Mouse (Mus musculus) hindlimb bud, embryonic 11.5 days (tissue): Measurements from ENCODE around the gene Armc7.
A peak's percentile ranks its signal among the peaks of the same experiment; 100 is the strongest.
"Not testable (repeated sequence)": the region's sequence is repeated elsewhere in the genome, so short reads cannot be mapped to it uniquely, and the experiment has no call there.

Experiments used
- DNase-seq: peaks from one replicate; pipeline ENCODE4 v3.0.0-alpha.2; 2012; ENCODE audit warnings: low read depth, low spot score; ENCODE audit errors: extremely low spot score

Gene Armc7

DNA sequence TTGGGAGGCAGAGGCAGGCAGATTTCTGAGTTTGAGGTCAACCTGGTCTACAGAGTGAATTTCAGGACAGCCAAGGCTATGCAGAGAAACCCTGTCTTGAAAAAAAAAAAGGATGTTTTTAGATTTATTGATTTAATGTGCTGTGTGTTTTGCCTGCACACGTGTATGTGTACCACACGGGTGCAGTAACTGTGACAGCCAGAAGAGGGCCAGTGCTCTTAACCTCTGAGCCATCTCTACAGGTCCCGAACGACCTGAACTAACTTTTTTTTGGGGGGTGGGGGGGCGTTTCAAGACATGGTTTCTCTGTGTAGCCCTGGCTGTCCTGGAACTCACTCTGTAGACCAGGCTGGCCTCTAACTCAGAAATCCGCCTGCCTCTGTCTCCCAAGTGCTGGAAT, 20.6 kb upstream of the Armc7 start:
- DNase-seq = not testable (repeated sequence)

DNA sequence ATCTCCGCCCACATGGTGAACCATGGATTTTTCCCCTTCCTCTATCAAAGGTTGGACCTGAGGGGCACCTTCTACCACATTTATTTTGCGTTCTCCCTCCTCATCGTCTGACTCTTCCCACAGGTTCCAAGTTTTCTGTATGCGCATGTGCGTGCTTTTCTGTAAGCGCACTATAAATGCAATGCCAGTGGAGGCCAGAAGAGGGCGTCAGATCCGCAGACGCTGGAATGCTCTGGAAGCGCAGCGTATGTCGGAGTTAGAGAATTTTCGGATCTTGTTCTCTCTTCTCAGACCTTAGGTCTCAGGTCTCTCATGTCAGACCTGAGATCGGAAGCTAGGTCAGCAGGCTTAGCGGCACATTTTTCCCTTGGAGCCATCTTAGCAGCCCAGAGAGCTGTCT, 19.8 kb upstream of the Armc7 start:
- DNase-seq = no peak

DNA sequence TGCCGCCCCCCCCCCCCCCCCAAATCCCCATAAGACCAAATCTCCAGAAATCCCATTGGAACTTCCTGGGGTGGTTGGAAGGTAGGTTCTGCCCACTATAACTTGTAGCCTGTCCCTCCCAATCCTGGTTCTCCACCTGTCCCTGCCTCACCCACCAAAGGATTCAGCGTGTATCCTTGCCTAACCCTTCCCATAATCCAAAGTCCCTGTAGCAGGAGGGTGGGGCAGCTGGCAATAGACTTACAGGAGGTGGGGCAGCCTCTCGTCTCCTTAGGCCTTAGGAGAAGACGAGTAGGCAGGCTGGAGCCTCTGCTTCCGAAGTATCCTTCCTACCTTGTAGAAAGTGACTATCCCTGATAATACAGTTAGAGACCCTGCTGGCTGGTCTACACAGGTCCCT, 19.3 kb upstream of the Armc7 start:
- no peak for DNase-seq

DNA sequence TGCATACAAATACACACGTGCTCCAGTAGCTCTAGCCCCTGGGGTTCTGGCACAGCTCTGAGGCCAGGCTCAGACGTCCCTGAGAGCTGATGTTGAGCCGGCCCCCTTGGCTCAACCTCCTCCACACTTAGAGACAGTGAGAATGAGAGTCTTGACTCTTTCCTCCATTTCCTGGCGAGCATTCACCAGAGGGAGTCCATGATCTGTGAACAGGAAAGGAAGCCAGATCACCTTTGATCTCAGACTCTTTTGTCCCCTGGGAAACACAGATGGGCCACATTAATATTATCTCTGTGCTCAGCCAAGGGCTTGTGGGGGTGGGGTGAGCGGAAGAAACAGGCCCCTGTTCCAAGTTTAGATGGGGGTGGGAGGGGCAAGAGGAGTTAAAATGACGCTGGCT, 18.1 kb upstream of the Armc7 start:
- no peak for DNase-seq

DNA sequence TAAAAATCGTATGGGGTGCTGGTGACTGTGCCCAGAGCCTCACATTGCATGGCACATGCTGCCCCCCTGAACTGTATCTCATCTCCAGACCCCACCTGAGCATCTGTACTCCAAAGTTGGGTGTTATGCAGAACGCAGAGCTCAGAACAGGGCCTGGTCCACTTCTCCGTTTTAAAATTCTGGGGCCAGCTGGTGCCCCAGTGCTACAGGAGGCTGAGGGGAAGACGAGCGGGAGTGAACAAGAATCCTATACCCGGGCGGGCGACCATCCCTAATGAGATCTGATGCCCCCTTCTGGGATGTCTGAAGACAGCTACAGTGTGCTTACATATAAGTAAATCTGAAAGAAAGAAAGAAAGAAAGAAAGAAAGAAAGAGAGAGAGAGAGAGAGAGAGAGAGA, 14.5 kb upstream of the Armc7 start:
- DNase-seq = no peak

DNA sequence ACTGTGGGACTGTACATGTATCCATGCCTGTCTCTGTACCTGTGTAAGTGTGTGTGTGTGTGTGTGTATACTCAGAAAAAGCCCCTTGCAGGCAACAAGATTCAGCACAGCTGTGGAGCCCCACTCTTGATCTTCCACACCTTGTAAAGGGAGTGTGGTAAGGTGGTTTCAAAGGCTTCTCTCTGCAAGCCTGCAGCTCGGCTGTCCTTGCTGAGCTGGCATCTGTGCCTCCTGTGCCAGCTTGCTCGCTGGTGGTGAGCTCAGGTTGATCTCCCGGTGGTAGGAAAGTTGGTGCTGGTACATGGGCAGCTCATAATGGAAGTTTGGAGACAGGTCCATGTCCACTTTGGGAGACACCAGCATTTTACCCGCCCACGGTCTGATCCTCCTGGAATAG, 13.6 kb upstream of the Armc7 start:
- no peak for DNase-seq

DNA sequence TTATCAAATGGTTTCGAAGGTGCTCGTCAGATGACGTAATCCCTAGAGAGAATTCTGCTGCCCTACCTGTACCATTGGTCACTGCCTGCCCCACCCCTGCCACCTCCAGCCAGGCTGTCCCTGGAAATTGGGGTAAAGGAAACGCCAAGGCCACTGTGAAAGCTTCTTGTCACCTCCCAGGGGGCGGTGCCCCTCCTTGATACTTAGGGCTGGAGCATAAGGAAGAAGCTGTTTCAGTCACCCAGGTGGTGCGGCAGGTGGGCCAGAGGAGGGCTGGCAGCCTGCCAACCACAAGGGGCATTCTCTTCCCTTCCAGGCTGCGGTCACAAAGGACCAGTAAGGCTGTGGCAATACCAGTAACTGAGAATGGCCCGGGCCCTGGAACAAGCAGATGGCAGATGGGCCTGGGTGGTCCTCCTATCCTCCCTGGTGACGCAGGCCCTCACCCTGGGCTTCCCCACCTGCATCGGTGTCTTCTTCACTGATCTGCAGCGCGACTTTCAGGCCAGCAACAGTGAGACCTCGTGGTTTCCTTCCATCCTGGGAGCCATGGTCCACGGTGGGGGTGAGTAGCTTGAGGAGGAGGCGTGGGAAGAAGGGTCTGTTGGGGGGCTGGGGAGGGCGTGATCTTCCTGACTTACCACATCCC, 13.1 kb upstream of the Armc7 start, which contains the start of gene Slc16a5:
TSS of gene Slc16a5 (plus strand) at position 232 of the 649 bp plus-strand sequence.
- DNase-seq = no peak

GRCm38 (mm10) chr11:115463397-115463796, 12.1 kb upstream of the Armc7 start:
- no peak for DNase-seq

- DNase-seq = no peak
Observed at GRCm38 (mm10) chr11:115464851-115465250, 10.6 kb upstream of the Armc7 start.

DNA sequence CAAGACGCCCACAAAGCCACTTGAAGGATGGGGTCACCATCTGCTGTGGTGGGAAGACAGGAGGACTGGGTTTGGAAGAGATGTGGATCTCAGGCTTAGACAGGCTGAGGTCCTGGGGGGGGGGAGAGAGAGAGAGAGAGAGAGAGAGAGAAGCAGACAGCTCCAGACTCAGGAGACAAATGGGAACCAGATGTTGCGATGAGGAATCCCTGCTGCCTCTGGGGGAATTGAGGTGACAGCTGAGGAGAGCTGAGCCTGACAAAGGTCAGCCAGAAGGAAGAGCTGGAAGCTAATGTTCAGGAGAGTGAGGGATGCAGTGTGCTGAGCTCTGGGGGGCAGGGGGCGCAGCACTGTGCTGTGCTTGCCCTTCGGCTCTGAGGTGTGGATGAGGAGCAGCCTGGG, 8.2 kb upstream of the Armc7 start:
- no peak for DNase-seq

GRCm38 (mm10) chr11:115472183-115472582, 3.3 kb upstream of the Armc7 start:
- DNase-seq = no peak

DNA sequence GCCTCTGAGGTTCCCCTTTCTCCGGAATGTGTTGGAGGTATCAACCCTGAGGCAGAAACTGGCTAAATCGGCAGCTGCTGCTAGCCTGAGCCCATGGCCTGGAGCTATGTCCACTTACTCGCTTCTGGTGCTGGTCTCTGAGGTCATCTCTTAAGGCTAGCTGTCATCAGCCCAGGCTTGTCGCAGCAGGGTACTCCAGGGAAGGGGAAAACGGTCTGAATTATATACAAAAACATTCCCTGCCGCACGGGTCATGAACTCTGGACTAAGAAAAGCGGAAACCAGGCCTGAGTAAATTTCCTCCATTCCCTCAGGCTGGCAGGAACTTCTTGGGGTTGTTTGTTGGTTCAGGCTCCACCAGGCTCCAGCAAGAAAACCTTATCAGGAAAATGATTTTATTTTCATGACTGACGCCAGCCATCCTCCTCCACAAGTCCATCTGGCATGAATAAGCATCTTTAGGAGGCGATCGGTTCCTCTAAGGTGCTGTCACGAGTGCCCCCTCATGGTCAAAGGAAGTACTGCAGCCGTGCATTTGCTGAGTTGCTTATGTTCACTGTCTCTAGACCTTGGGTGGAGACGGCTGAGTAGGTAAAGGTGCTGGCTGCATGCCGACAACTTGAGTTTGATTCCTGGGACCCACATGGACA, 1.7 kb upstream of the Armc7 start:
- DNase-seq = peak; percentile 95

GRCm38 (mm10) chr11:115475758-115476237, 331 bp downstream of the Armc7 start:
- no peak for DNase-seq

- DNase-seq = not testable (repeated sequence)
Observed at GRCm38 (mm10) chr11:115476630-115477029, 1.2 kb downstream of the Armc7 start.

GRCm38 (mm10) chr11:115477388-115477787, 1.9 kb downstream of the Armc7 start:
- DNase-seq = not testable (repeated sequence)

DNA sequence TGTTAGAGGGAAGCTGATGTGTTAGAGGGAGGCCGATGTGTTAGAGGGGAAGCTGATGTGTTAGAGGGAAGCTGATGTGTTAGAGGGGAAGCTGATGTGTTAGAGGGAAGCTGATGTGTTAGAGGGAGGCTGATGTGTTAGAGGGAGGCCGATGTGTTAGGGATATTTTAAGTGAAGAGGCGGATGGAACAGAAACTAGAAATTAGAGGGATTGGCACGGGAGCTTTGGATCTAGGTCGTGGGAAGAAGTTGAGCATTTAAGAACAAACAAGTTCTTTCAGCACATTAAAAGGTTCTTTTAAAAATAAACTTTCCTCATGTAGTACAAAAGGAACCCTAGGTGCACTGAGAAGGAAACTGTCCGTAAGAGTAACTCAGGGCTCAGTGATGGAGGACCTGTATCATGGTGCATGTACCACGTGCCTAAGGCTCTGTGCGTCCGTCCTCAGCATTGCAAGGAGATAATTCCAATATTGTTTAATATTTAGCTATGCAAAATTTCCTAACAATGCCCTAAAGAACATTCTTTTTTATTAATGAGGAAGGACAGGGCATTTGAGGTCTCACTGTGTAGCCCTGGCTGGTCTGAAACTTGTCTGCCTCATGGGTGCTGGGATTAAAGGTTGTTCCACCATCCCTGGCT, 3.0 kb downstream of the Armc7 start:
- DNase-seq = no peak

DNA sequence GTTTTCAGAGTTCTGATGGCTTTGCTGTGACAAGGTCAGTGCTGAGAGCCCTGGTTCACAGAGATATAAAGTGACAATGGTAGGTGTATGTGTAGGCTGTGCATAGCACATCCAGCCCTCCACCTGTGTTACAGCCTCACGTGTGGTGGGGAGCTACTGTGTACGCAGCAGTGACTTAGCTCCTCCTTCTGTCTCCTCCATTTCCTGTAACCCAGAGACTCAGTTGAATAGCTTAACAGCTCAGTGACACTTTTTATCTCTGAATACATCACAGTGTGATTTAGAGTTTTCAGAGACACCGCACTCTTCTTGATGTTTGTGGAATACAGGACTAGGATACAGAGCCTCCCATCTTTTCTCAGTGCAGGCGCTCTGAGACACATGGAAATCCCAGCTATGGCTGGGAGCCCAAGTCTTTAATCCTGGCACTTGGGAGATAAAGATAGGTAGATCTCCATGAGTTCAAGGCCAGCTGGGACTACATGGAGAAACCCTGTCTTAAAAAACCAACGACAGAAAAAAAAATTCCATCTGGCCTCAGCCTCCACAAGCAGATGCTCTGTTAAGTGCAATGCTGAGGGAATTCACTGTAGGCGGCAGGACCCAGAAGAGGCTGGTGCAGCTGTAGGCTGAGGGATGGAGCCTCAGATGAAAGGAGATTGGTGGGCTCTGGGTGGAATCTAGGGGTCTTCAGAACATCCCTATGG, 6.2 kb downstream of the Armc7 start:
- DNase-seq = no peak

- no peak for DNase-seq
Observed at GRCm38 (mm10) chr11:115483278-115483677, 7.8 kb downstream of the Armc7 start.

DNA sequence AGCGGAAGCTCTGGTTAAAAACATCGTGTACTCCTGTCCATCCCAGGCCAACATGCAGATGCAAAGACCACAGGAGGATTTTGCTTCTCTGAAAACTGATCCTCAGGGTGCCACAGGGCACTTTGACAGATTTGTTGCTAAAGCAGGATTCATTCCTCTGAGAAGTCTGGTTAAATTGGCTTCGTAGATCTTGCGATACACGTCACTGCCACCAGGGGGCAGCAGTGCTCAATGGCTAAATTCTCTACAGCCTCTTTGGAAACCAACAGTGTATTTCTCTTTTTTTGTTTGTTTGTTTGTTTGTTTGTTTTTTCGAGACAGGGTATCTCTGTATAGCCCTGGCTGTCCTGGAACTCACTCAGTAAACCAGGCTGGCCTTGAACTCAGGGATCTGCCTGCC, 8.3 kb downstream of the Armc7 start:
- peak; percentile 50 for DNase-seq

GRCm38 (mm10) chr11:115485155-115485554, 9.7 kb downstream of the Armc7 start:
- no peak for DNase-seq

- no peak for DNase-seq
Observed at GRCm38 (mm10) chr11:115488551-115489104, 13.2 kb downstream of the Armc7 start.
